Mouse (Mus musculus) cortical plate, adult 2 months (tissue): ENCODE measurements around the gene Banf1.

Experiments
- CTCF ChIP-seq: fragments of 200-500 bp; IDR thresholded peaks from 2 replicates; pipeline ENCODE4 v1.5.1; 2011; ENCODE audit warnings: mild to moderate bottlenecking, control low read depth, low read length; ENCODE audit not compliant: insufficient read depth; ENCODE audit errors: extremely low read depth
- POLR2A ChIP-seq: fragments of 200-500 bp; IDR thresholded peaks from 2 replicates; pipeline ENCODE4 v1.6.1; 2011; ENCODE audit warnings: mild to moderate bottlenecking, low read length, control low read depth; ENCODE audit not compliant: insufficient read depth; ENCODE audit errors: extremely low read depth

- no peak for TF ChIP-seq CTCF
- no peak for TF ChIP-seq POLR2A
Measured at GRCm38 (mm10) chr19:5384715-5385114, 17.7 kb upstream of the Banf1 start.
